Mouse (Mus musculus) kidney, embryonic 16.5 days (tissue): Measurements from ENCODE around the gene Cntnap5b. TPM values are rescaled to one million over a fixed set of nuclear protein-coding genes. Genes with fewer than 3 reads are reported as not detected.

ENCODE experiments used
- ATAC-seq: fragments of 200-750 bp; cut with Nextera tagmentation; 2 replicates; pipeline ENCODE4 v1.8.0; 2017; ENCODE audit warnings: moderate TSS enrichment; ENCODE audit not compliant: low FRiP score, low TSS enrichment
- H3K27ac ChIP-seq: fragments of 300-500 bp; sonication (generic); 2 replicates; pipeline ENCODE4 v1.5.1; 2014; ENCODE audit warnings: low read length
- H3K27me3 ChIP-seq: fragments of 300-500 bp; sonication (generic); 2 replicates; pipeline ENCODE4 v1.6.1; 2014; ENCODE audit warnings: low read length, control low read depth, mixed read lengths; ENCODE audit not compliant: insufficient read depth
- H3K36me3 ChIP-seq: fragments of 300-500 bp; sonication (generic); 2 replicates; pipeline ENCODE4 v1.6.1; 2014; ENCODE audit warnings: low read length, control low read depth, mixed read lengths; ENCODE audit not compliant: insufficient read depth
- H3K4me1 ChIP-seq: fragments of 300-500 bp; sonication (generic); 2 replicates; pipeline ENCODE4 v1.6.1; 2014; ENCODE audit warnings: low read length, control low read depth, mixed read lengths; ENCODE audit not compliant: insufficient read depth
- H3K4me2 ChIP-seq: fragments of 300-500 bp; sonication (generic); replicated peaks from 2 replicates; pipeline ENCODE4 v1.6.1; 2014; ENCODE audit warnings: low read depth, low read length
- H3K4me3 ChIP-seq: fragments of 300-500 bp; sonication (generic); 2 replicates; pipeline ENCODE4 v1.5.1; 2014; ENCODE audit warnings: mild to moderate bottlenecking, low read length
- H3K9ac ChIP-seq: fragments of 300-500 bp; sonication (generic); replicated peaks from 2 replicates; pipeline ENCODE4 v1.6.1; 2014; ENCODE audit warnings: low read length
- H3K9me3 ChIP-seq: fragments of 300-500 bp; sonication (generic); 2 replicates; pipeline ENCODE4 v1.6.1; 2016; ENCODE audit warnings: low read length, control low read depth
- WGBS: fragments of 180-500 bp; shearing (Covaris S2); extraction: QIAGEN DNeasy Blood & Tissue Kit; methylation state at CpG from one replicate; pipeline ENCODE4 v1.1.7; 2014; 5-methylcytosine and 5-hydroxymethylcytosine counted together
- polyA plus RNA-seq: library from polyadenylated mRNA; unstranded; fragments of >200 nt; fragmentation: Nextera tagmentation; extraction: Ambion mirVana; gene quantifications from 2 replicates; pipeline ENCODE4 v1.2.1, GENCODE M21; 2015

The Cntnap5b gene
- polyA plus RNA-seq, 1 experiment from 2014 or later: not detected

DNA sequence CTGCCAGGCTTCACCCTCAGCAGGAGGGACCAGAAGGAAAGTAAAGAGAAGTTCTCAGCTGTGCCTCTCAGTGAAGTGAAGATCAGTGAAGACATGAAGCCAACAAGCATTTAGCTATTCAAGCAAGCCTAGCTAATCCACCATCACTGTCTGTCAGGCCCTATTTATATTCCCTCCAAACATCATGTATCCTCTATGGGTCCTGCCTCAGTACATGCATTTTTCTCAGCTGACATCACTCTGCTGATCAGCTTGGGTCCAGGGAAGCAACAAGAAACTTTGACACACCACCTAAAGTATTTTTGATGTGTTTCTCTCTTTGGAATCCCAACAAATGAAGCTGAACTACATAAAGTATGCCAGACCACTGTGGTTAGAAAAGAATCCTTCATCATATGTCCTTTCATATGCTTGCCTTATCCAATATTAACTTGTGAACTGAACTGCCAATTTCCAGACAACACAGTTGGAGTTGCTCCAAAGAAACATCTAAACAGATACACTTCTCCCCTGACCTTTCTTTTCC lies 349.9 kb downstream of the Cntnap5b start:
- no peaks in the 10 kb centered on the region for H3K9me3 ChIP-seq
- H3K4me3 ChIP-seq: no peak overlapping the region
- no peak for ATAC-seq
- H3K36me3 ChIP-seq: no peaks in the 10 kb centered on the region
- no peak overlapping the region for H3K4me2 ChIP-seq
- H3K9ac ChIP-seq: no peak overlapping the region
- no peaks in the 10 kb centered on the region for H3K4me1 ChIP-seq
- no peak overlapping the region for H3K27ac ChIP-seq
- no peaks in the 10 kb centered on the region for H3K27me3 ChIP-seq

DNA sequence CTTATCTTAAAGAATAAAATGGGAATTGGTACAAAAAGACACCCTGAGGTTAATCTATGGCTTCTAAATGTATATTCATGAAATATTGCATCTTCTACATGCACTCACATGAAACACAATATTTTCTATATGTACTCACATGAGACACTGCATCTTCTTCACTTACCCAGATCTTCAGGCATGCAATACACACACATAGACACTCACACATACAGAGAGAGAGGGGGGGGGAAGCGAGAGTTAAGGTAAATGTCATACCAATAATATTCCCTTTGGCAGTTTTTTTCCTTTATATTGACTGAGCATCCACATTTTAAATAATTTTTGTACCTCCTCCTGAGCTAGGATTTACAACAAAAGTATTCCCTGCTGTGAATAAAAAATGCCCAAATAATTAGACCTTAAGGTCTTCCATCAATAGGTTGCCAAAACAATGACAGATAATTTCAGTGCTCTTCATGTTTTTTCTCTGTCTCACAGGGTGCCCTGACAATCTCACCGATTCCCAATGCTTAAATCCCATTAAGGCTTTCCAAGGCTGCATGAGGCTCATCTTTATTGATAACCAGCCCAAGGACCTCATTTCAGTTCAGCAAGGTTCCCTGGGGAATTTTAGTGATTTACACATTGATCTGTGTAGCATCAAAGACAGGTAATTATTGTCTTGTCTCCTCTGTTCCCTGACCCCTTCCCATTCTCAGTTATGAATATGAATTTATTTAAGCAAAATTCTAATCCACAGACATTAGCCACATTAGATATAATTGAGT lies 391.2 kb downstream of the Cntnap5b start:
- Histone ChIP-seq H3K4me2 (no peak overlapping the region), H3K36me3 (no peaks in the 10 kb centered on the region), H3K9me3 (no peaks in the 10 kb centered on the region), H3K4me3 (no peak overlapping the region), H3K27ac (no peak overlapping the region), H3K4me1 (no peaks in the 10 kb centered on the region), H3K27me3 (no peaks in the 10 kb centered on the region), H3K9ac (no peak overlapping the region)
- whole genome bisulfite sequencing: 92% methylated on average over 2 of the region's 2 CpGs
- ATAC-seq: no peak

- ATAC-seq: no peak
Observed at GRCm38 (mm10) chr1:100171566-100171965, 399.0 kb downstream of the Cntnap5b start.

DNA sequence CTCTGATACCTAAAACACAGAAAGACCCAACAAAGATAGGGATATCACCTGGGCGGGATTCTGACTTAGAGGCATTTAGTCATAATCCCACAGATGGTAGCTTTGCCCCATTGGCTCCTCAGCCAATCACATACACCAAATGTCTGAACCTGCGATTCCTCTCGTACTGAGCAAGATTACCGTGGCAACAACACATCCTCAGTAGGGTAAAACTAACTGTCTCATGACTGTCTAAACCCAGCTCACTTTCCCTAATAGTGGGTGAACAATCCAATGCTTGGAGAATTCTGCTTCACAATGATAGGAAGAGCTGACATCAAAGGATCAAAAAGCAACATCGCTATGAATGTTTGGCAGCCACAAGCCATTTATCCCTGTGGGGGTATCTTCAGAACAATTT lies 407.5 kb downstream of the Cntnap5b start:
- Histone ChIP-seq H3K36me3 (no peaks in the 10 kb centered on the region), H3K4me1 (no peaks in the 10 kb centered on the region), H3K9ac (no peak overlapping the region), H3K9me3 (no peaks in the 10 kb centered on the region), H3K27me3 (no peaks in the 10 kb centered on the region), H3K4me3 (no peak overlapping the region), H3K4me2 (no peak overlapping the region), H3K27ac (no peak overlapping the region)
- ATAC-seq: peak; percentile 100
- WGBS: 85% methylated on average over 5 of the region's 5 CpGs

More at GRCm38 (mm10) chr1:100171566-100171965, 399.0 kb downstream of the Cntnap5b start:
- Histone ChIP-seq H3K27me3 (no peaks in the 10 kb centered on the region), H3K4me1 (no peaks in the 10 kb centered on the region), H3K36me3 (no peaks in the 10 kb centered on the region), H3K4me2 (no peak overlapping the region), H3K9ac (no peak overlapping the region), H3K27ac (no peak overlapping the region), H3K4me3 (no peak overlapping the region), H3K9me3 (no peaks in the 10 kb centered on the region)

- 11% methylated on average over 5 of the region's 6 CpGs for WGBS
- H3K27me3 ChIP-seq: no peaks in the 10 kb centered on the region
- H3K4me1 ChIP-seq: no peaks in the 10 kb centered on the region
- H3K4me2 ChIP-seq: no peak overlapping the region
- no peak overlapping the region for H3K9ac ChIP-seq
- peak; percentile 82; the same call in 1 of the 2 replicates for ATAC-seq
- no peaks in the 10 kb centered on the region for H3K36me3 ChIP-seq
- H3K4me3 ChIP-seq: no peak overlapping the region
- H3K27ac ChIP-seq: no peak overlapping the region
- no peaks in the 10 kb centered on the region for H3K9me3 ChIP-seq
Observed at GRCm38 (mm10) chr1:100231980-100232608, 459.5 kb downstream of the Cntnap5b start.

DNA sequence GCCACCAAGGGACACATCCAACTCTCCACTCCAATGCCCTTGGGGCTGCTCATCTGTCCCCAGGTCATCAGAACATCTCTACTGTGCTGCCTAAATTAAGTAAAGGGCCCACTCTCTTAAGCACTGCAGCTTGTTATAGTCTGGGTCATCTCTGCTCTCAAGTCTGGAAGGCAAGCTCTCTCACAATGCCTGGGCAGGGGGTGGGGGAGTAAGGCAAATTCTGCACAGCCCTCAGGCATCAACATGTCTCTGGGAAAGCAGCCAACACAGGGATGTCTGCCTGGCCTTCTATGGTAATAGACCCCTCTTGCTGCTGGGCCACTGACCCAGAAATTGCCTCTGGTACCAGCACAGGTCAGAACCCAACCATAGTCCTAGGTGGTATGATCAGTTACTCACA lies 479.4 kb downstream of the Cntnap5b start:
- Histone ChIP-seq H3K27me3 (no peaks in the 10 kb centered on the region), H3K4me2 (no peak overlapping the region), H3K4me3 (no peak overlapping the region), H3K36me3 (no peaks in the 10 kb centered on the region), H3K27ac (no peak overlapping the region), H3K9me3 (no peaks in the 10 kb centered on the region), H3K4me1 (no peaks in the 10 kb centered on the region), H3K9ac (no peak overlapping the region)
- ATAC-seq: no peak

DNA sequence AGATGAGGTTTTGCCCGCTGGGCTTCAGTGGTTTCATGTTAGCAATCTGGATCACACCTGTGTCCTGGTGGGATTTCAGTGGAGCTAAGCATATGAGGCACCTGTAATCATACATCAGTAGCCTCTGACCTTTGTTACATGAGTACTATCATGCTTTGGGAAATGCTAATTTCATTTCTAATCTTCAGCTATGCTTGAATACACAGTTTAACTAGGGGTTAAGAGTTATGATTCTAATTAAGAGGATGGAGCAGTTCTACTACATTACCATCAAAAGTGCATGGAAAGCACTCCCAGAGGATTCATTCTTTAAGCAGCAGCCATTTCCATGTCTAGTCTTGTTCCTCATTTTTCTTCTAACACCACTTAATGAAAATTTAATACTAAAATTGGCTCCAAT lies 538.1 kb downstream of the Cntnap5b start:
- Histone ChIP-seq H3K27ac (no peak overlapping the region), H3K4me3 (no peak overlapping the region), H3K36me3 (no peaks in the 10 kb centered on the region), H3K4me1 (no peaks in the 10 kb centered on the region), H3K9ac (no peak overlapping the region), H3K27me3 (no peaks in the 10 kb centered on the region), H3K4me2 (no peak overlapping the region), H3K9me3 (no peaks in the 10 kb centered on the region)
- ATAC-seq: no peak
- WGBS: 89% methylated on average over 1 of the region's 1 CpGs

DNA sequence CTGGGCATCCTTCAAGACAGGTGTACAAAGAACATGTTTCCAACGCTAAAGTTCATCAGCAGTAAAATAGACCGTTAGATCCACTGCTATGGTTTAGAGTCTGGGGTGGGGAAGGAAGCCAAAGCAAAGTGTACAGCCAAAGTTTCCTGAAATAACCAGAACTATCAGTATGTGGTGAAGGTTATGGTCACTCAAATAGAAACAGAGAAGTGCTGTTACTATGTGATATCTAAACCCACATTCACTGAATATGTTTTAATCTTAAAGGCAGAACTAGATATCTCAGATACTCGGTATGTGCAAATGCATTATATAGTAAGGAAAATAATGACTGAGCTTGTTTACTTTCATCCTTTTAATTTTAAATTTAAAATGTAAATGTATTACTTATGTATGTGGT lies 558.5 kb downstream of the Cntnap5b start:
- H3K27ac ChIP-seq: no peak overlapping the region
- H3K9me3 ChIP-seq: no peaks in the 10 kb centered on the region
- H3K27me3 ChIP-seq: no peaks in the 10 kb centered on the region
- no peaks in the 10 kb centered on the region for H3K4me1 ChIP-seq
- H3K9ac ChIP-seq: no peak overlapping the region
- ATAC-seq: no peak
- H3K4me2 ChIP-seq: no peak overlapping the region
- no peaks in the 10 kb centered on the region for H3K36me3 ChIP-seq
- no peak overlapping the region for H3K4me3 ChIP-seq
- 85% methylated on average over 3 of the region's 3 CpGs for WGBS

- no peak overlapping the region for H3K4me3 ChIP-seq
- H3K4me1 ChIP-seq: no peaks in the 10 kb centered on the region
- 68% methylated on average over 5 of the region's 5 CpGs for WGBS
- no peak overlapping the region for H3K9ac ChIP-seq
- H3K9me3 ChIP-seq: no peaks in the 10 kb centered on the region
- H3K27ac ChIP-seq: no peak overlapping the region
- no peak for ATAC-seq
- H3K36me3 ChIP-seq: no peaks in the 10 kb centered on the region
- H3K27me3 ChIP-seq: no peaks in the 10 kb centered on the region
- no peak overlapping the region for H3K4me2 ChIP-seq
Observed at GRCm38 (mm10) chr1:100369415-100370113, 597.0 kb downstream of the Cntnap5b start.

- H3K36me3 ChIP-seq: no peaks in the 10 kb centered on the region
- no peak overlapping the region for H3K4me2 ChIP-seq
- no peaks in the 10 kb centered on the region for H3K27me3 ChIP-seq
- H3K4me1 ChIP-seq: no peaks in the 10 kb centered on the region
- 74% methylated on average over 1 of the region's 1 CpGs for WGBS
- no peak overlapping the region for H3K4me3 ChIP-seq
- no peak overlapping the region for H3K27ac ChIP-seq
- no peak overlapping the region for H3K9ac ChIP-seq
- no peak for ATAC-seq
- H3K9me3 ChIP-seq: no peaks in the 10 kb centered on the region
Observed at GRCm38 (mm10) chr1:100386252-100386651, 613.7 kb downstream of the Cntnap5b start.
